Mouse (Mus musculus): Measurements from ENCODE around the gene Sod1. TPM values are rescaled to one million over a fixed set of nuclear protein-coding genes. Genes with fewer than 3 reads are reported as not detected.
A peak's percentile ranks its signal among the peaks of the same experiment; 100 is the strongest.
"Not testable (repeated sequence)": the region's sequence is repeated elsewhere in the genome, so short reads cannot be mapped to it uniquely, and the experiment has no call there.

The Sod1 gene
- polyA plus RNA-seq, 1 experiment = 1,226 TPM

- peak overlapping the region; percentile 64 for H3K27ac ChIP-seq (ENCODE audit: insufficient read depth, low read depth, low read length)
- 75% methylated on average over 4 of the region's 4 CpGs for WGBS
- peaks cover 14% of the 10 kb centered on the region for H3K4me1 ChIP-seq (ENCODE audit: control insufficient read depth, insufficient read depth, low read length)
- no peaks in the 10 kb centered on the region for H3K27me3 ChIP-seq (replicated peaks; ENCODE audit: control insufficient read depth, insufficient read depth, low read length)
- H3K4me3 ChIP-seq (ENCODE audit: insufficient read depth, low read depth, low read length) = no peak overlapping the region
- DNase-seq = no peak
- TF ChIP-seq POLR2A (IDR thresholded peaks at IDR 0.05; ENCODE audit: low read depth, low read length) (no peak), CTCF (conservative IDR thresholded peaks at IDR 0.05; ENCODE audit: insufficient read depth, insufficient read length, low read depth, low read length) (no peak)
- H3K36me3 ChIP-seq (ENCODE audit: control insufficient read depth, insufficient read depth, low read length) = no peaks in the 10 kb centered on the region
These were observed 2.6 kb upstream of the Sod1 start for GRCm38 (mm10) chr16:90217926-90218325.

DNA sequence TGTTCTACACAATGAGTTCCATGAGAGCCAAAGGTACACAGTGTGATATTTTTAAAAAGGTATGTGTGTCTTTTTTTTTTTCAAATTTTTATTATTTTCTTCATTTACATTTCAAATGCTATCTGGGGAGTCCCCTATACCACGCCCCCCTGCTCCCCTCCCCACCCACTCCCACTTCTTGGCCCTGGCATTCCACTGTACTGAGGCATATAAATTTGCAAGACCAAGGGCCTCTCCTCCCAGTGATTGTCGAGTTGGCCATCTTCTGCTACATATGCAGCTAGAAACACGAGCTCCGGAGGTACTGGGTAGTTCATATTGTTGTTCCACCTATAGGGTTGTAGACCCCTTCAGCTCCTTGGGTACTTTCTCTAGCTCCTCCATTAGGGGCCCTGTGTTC, 1.1 kb upstream of the Sod1 start:
- H3K4me3 ChIP-seq (ENCODE audit: insufficient read depth, low read depth, low read length); DNase-seq; H3K27me3 ChIP-seq (replicated peaks; ENCODE audit: control insufficient read depth, insufficient read depth, low read length); H3K27ac ChIP-seq (ENCODE audit: insufficient read depth, low read depth, low read length); H3K36me3 ChIP-seq (ENCODE audit: control insufficient read depth, insufficient read depth, low read length): not testable (repeated sequence)
- peaks cover 14% of the 10 kb centered on the region for H3K4me1 ChIP-seq (ENCODE audit: control insufficient read depth, insufficient read depth, low read length)
- WGBS = 83% methylated on average over 4 of the region's 4 CpGs

DNA sequence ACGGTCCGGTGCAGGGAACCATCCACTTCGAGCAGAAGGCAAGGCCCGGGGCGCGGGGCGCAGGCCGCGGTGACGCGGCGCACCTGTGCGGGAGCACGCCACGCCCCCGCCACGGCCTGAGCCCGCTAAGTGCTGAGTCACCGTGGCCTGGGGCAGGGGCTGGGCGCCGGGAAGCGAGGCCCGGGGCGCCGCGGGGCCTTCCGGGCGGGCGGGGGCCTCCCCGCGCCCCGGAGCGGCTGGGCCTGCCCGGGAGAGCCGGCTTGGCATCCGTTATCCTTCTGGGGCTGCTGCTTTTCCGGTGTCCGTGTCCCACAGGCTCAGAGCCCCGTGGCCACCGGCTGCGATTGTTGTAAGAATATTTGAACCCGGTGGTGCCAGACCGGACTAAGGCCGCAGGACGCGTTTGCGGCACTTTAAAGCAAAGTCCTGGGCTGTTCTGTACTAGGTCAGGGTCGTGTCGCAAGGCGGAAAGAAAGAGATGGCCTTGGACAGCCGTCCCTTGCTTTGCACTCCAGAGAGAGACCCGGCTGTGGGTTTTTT, 408 bp downstream of the Sod1 start:
- Histone ChIP-seq H3K36me3 (ENCODE audit: control insufficient read depth, insufficient read depth, low read length) (peaks cover 3% of the 10 kb centered on the region; the same call in 1 of the 2 replicates), H3K4me1 (ENCODE audit: control insufficient read depth, insufficient read depth, low read length) (peaks cover 14% of the 10 kb centered on the region), H3K27ac (ENCODE audit: insufficient read depth, low read depth, low read length) (peak overlapping the region; percentile 86), H3K27me3 (replicated peaks; ENCODE audit: control insufficient read depth, insufficient read depth, low read length) (no peaks in the 10 kb centered on the region), H3K4me3 (ENCODE audit: insufficient read depth, low read depth, low read length) (peak overlapping the region; percentile 86)
- under 1% methylated on average over 38 of the region's 52 CpGs for WGBS
- TF ChIP-seq CTCF (conservative IDR thresholded peaks at IDR 0.05; ENCODE audit: insufficient read depth, insufficient read length, low read depth, low read length) = no peak
- no peak for TF ChIP-seq POLR2A (IDR thresholded peaks at IDR 0.05; ENCODE audit: low read depth, low read length)
- DNase-seq = no peak

DNA sequence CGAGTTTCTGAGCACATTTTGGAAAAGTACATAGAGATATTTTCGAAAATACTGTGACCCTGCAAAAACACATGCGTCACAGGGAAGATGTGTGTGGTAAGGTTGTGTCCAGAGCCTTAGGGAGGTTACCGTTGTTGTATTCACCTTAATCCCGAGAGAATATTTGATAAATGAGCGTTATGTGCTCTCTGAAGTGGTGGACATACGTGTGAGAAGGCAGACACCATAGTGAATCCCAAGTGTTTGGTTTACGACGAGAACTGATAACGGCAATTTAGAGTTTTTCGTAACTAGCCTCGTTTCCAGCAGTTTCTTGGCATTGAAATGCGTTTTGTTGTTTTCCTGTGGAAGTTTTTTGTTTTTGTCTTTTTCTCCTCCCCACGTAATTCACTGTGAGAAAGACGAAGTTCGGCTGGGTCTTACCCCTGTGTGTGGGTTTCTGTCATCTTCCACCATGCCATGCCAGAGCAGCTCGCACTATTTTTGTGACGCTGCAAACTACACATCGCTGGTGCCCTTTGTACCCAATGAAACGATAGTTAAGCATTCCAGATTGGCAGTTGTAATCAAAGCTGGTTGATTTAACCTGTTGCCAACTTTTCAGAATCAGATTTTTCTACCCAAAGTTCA, 1.0 kb downstream of the Sod1 start:
- Histone ChIP-seq H3K4me1 (ENCODE audit: control insufficient read depth, insufficient read depth, low read length) (peaks cover 13% of the 10 kb centered on the region), H3K36me3 (ENCODE audit: control insufficient read depth, insufficient read depth, low read length) (peaks cover 6% of the 10 kb centered on the region; the same call in 1 of the 2 replicates), H3K27me3 (replicated peaks; ENCODE audit: control insufficient read depth, insufficient read depth, low read length) (no peaks in the 10 kb centered on the region), H3K27ac (ENCODE audit: insufficient read depth, low read depth, low read length) (peak overlapping the region; percentile 86), H3K4me3 (ENCODE audit: insufficient read depth, low read depth, low read length) (peak overlapping the region; percentile 86)
- 3% methylated on average over 20 of the region's 20 CpGs for WGBS
- DNase-seq = peak; percentile 64
- TF ChIP-seq POLR2A (IDR thresholded peaks at IDR 0.05; ENCODE audit: low read depth, low read length) (no peak), CTCF (conservative IDR thresholded peaks at IDR 0.05; ENCODE audit: insufficient read depth, insufficient read length, low read depth, low read length) (no peak)

GRCm38 (mm10) chr16:90229897-90230296, 9.3 kb downstream of the Sod1 start:
- WGBS = 89% methylated on average over 6 of the region's 6 CpGs
- Histone ChIP-seq H3K4me1 (ENCODE audit: control insufficient read depth, insufficient read depth, low read length) (no peaks in the 10 kb centered on the region), H3K27ac (ENCODE audit: insufficient read depth, low read depth, low read length) (no peak overlapping the region), H3K4me3 (ENCODE audit: insufficient read depth, low read depth, low read length) (no peak overlapping the region), H3K36me3 (ENCODE audit: control insufficient read depth, insufficient read depth, low read length) (peaks cover 5% of the 10 kb centered on the region), H3K27me3 (replicated peaks; ENCODE audit: control insufficient read depth, insufficient read depth, low read length) (no peaks in the 10 kb centered on the region)
- no peak for TF ChIP-seq POLR2A (IDR thresholded peaks at IDR 0.05; ENCODE audit: low read depth, low read length)
- no peak for TF ChIP-seq CTCF (conservative IDR thresholded peaks at IDR 0.05; ENCODE audit: insufficient read depth, insufficient read length, low read depth, low read length)
- no peak for DNase-seq

DNA sequence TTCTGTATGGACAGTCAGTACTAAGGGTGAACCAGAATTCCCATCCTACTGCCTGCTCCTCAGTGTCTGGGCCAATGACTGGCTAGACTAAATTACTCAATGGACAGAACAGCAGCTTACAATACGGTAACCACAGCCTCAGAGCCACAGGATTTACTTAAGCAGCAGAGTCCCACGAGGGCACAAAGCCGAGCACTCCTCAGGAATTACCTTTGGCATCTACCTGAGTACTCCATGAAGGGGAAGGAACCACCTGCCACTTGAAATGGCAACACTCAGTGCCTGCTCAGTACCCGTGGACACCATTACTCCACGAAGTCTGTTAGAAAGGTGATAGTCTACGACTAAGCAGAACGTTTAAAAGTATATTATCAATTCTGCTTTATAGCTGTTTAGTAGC, 10.7 kb downstream of the Sod1 start:
- Histone ChIP-seq H3K4me1 (ENCODE audit: control insufficient read depth, insufficient read depth, low read length) (no peaks in the 10 kb centered on the region), H3K27ac (ENCODE audit: insufficient read depth, low read depth, low read length) (no peak overlapping the region), H3K4me3 (ENCODE audit: insufficient read depth, low read depth, low read length) (no peak overlapping the region), H3K36me3 (ENCODE audit: control insufficient read depth, insufficient read depth, low read length) (peaks cover 2% of the 10 kb centered on the region), H3K27me3 (replicated peaks; ENCODE audit: control insufficient read depth, insufficient read depth, low read length) (no peaks in the 10 kb centered on the region)
- DNase-seq = no peak
- WGBS = 88% methylated on average over 7 of the region's 7 CpGs
- TF ChIP-seq CTCF (conservative IDR thresholded peaks at IDR 0.05; ENCODE audit: insufficient read depth, insufficient read length, low read depth, low read length) = no peak
- no peak for TF ChIP-seq POLR2A (IDR thresholded peaks at IDR 0.05; ENCODE audit: low read depth, low read length)

DNA sequence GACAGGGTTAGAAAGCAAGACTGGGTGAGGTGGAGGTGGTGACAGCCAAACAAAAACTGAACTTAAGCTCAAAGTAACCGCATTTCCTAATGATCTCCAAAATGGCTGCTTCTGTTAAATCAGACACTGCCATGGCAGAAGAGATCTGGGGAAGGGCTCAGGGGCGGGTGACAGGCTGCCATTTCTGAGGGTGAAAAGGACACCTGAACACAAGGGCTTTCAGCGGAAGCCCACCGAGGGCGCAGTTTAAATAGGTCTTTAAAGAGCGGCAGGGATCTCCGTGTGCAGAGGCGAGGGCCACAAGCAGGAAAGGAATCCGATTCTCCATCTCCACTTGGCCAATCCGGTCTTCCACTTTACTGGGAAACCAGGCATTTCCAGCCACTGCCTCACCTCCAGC, 13.1 kb downstream of the Sod1 start:
- no peak overlapping the region for H3K27ac ChIP-seq (ENCODE audit: insufficient read depth, low read depth, low read length)
- DNase-seq = no peak
- no peaks in the 10 kb centered on the region for H3K27me3 ChIP-seq (replicated peaks; ENCODE audit: control insufficient read depth, insufficient read depth, low read length)
- H3K4me3 ChIP-seq (ENCODE audit: insufficient read depth, low read depth, low read length) = no peak overlapping the region
- H3K36me3 ChIP-seq (ENCODE audit: control insufficient read depth, insufficient read depth, low read length) = peaks cover 2% of the 10 kb centered on the region; the same call in 1 of the 2 replicates
- WGBS = 95% methylated on average over 10 of the region's 10 CpGs
- TF ChIP-seq POLR2A (IDR thresholded peaks at IDR 0.05; ENCODE audit: low read depth, low read length) (no peak), CTCF (conservative IDR thresholded peaks at IDR 0.05; ENCODE audit: insufficient read depth, insufficient read length, low read depth, low read length) (no peak)
- H3K4me1 ChIP-seq (ENCODE audit: control insufficient read depth, insufficient read depth, low read length) = no peaks in the 10 kb centered on the region

Measured in kidney, adult 2 months (tissue).